Mouse (Mus musculus) thymus, adult 18-20 months (tissue): ENCODE measurements around the gene Npas3.

Experiments
- DNase-seq, 2 experiments: peaks; one replicate each; pipeline ENCODE4 v3.0.0; 2022; ENCODE audit warnings: mixed read lengths in 2 of 2

Gene Npas3

DNA sequence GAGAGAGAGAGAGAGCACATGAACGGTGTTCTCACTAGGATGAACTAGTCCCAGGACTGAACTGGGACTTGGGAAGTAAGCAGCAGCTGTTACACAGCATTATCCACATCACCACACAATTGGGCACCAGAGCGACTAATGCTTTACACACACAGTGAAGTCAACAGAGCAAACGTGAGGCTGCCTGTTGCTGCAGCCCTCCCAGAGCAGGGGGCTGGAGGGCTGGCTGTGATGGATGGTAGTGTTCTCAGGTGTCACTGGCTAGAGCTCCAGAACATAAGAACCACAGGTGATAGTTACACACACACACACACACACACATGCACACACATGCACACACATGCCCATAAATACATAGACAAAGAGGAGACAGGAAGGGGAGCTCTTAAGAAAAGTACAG is 626.7 kb downstream of the Npas3 start:
- DNase-seq = no peak

DNA sequence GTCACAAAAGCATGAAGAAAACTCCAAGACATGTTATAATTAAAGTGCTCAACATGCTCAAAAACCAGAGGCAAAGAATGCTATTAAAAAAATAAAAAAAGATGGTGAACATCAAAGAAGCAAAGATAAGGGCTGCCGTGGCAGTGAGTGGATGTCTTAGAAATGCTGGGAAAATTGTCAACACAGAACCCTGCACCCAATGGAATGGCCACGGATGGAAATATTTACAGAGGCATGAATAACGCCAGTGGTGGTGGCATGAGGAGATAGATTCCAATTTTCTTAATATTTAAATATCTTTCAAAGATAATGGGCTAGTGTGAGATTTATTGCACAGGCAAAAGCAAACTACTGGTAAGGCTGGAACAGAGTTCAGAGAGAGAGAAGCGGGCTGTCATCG is 628.2 kb downstream of the Npas3 start:
- DNase-seq = no peak

DNA sequence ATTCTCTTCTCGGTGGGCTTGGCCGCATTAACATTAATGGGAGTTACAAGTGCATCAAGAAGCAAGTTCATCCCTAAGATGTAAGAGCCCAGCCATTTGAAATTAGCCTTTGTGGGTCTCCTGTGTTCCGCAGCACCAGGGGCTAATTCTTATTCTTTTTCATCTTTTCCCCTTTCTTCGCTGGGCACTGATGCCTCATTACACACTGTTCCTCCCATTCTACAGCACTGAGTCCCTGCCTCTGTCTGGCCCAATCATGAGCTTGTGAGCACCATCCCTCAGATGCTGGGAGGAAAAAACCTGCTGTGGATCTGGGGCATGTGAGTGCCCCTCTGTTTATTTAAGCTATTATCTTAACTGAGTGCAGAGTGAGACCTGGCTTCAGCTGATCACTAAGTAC is 633.2 kb downstream of the Npas3 start:
- DNase-seq = no peak

DNA sequence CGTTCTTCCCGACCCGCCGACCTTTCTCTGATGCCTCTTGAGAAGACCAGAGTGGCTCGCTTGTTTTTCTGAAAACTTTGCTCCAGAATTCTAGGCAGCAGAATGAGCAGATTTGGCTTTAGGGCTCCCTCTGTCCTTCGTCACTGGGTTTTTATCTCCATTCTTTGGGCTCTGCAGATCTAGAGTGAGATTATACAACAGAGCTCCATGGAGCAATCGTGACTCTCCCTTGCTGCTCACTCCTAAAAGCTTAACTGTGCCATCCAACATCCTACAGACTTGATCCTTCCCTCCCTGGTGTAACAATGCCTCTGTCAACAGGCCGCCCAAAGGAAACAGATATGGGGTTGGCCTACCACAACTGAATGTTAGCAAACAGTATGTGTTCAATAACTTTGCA is 634.4 kb downstream of the Npas3 start:
- DNase-seq = no peak

DNA sequence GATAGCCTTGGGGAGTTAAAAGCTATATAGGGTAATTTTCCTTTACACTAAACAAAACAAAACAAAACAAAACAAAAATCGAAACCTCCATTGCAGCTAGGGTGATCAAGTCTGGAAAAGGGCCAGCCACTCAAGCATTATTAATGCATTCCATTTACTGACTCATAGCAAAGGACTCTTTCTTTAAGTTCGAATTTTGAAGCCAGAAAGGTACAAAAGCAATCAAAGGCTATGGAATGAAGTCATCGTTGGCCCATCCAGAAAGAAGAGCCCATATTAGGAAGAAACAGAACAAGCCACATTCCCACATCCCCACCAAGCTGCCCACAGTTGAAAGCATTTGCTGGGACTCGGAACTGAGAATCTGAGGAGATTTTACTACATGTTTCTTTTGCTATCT is 640.1 kb downstream of the Npas3 start:
- DNase-seq = no peak

DNA sequence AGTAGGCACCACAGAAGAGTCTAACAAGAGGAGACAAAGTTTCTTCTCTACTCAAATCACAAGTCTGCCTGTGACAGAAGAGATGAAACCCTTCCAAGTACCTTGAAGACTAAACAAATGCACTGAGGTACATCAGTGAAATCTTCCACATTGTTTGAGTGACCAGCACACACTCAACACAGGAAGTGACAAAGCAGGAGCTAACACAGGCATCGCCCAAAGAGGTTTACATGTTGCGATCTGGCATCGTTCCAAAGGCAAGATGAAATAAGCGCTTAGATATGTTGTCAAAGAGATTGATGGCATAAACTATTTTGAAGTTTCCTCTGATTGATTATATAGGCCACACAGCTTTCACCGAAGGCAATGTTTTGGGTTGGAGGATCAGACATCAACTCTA is 647.4 kb downstream of the Npas3 start:
- no peak for DNase-seq

DNA sequence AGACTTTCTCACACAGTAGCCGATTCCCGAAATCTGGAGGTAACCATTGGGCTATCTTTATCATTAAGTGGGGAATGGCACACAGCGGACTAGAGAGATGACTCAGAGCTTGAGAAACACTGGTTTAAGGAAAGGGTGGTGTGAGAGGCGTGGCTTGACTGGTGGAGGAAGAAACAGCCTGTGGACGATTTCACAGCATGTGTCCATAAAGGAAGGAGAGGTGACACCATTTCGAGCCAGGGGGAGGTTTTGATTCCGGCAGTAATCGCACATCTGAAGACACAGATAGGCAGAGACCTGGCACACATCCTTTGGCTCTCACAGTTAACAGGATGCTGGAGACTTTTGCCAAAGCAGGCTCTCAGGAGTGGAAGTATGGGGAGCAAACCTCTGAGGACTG is 660.3 kb downstream of the Npas3 start:
- no peak for DNase-seq

DNA sequence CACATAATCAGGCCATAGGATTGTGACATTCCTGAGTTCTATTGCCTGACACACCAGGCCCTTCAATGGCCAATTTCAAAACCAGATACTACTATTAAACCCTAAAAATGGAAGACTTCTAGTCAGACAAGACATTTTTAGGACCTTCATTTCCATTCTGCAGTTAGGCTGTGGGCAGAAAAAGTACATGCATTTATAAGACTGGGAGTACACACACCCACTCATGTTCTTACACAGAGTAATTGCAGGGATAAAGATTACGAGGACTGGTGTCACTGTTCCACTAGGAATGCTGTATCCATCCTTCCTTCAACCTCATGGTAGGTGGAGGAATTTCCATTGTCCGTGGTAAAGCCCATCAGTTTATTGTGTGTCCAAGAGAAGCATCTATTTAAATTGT is 661.7 kb downstream of the Npas3 start:
- DNase-seq = no peak

DNA sequence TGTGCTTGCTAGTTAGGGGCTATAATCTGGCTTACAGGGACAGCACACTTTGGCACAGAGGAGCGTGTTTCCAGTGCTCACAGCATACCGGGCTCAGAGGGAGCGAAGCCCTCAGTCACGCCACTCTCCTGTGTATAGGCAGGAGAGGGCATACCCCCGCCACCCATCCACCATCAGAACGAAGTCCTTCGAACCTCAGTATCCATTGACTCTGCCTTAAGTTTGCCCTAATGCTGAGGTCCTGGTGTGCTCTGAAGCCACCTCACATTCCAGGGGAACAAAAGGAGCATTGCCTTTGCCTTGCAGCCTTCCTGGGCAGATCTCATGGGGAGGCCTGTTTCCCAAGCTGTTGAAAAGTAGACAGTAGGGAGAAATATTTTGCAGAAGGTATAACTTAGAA is 673.7 kb downstream of the Npas3 start:
- DNase-seq = no peak

DNA sequence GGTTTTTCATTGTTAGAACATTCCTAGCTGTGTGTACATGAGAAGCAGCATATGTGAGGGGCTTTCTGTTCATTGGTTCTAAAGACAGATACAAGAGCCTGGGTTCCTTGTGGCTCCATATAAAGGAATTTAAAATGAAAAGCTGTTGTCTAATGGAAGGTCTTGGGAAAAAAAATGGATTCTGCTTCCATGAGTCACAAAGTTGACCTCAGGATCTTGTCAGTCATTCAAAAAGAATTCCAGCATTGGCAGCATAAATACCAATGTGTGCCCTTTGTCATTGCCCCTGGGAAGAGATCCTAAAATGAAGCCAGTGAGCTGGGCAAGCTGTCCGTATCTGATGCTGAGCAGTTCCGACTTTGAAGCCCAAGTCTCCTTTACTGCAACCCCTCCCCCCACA is 700.3 kb downstream of the Npas3 start:
- DNase-seq = no peak

DNA sequence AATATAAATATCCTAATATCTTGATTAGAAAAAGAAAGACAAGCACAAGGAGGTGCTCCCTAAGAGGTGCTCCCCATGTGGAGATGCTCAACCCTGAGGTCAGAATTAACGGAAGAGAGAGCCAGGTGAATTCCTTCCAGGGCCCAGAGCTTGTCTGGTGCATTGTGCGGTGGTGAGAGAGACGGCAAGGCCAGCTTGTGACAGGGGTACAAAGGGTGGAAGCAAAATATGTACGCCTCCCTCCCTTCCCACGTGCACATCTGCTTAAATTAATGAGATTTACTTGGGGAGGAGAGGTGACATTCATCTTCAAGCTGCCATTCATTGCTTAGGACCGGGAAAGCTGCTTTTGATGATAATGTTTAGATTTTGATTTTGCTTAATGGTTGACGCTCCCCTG is 713.5 kb downstream of the Npas3 start:
- DNase-seq = no peak

DNA sequence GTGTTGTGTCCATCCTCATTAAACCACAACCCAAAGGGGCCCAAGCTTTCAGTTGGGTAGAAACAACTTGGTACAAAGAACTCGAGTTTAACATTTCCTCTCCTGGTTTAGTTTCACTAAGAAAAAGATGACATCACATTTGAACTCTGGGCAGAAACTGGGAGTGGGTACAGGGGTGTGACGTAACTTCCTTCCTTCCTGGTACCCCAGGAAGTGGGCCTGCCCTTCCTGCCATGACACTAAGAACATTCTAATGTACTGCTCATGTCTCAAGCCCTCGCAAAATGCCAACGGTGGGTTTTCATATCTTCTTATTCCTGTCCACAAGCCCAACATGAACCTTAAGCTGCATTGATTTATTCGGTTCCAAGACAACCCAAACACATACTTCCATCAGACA is 715.1 kb downstream of the Npas3 start:
- no peak for DNase-seq

DNA sequence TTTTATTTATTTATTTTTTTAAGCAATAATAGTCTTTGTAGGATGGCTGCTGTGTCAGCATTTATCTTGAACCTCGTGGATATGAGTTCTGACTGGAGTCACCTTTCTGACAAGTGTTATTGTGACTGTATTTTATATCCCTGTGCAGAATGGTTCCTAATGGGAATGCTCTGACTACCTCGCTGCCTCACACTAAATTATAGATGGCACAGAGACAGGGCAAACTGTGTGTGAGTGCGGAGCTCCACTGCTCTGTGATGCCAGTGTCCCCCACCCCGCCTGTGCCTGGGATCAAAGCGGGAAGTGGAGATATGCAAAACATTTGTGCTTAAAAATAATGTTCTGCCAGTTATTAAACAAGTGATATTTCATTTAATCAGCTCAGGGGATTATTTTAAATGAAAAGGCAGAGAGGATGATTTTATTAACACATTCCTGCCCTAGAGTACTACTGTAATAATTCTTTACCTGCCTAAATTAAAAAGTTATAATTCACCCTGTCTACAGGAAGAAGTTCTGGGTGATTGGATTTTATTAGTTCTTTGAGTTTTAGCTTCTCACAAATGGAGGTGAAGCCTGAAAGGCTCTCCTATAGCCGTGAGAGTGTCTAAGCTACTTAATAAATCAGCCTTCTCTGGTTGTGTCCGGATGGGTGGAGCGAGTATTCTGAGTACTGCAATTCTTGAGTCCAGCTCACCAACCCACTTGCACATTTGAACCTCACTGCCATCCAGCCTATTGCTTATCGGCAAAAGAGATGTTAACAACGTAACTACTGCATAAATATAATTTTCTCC is 721.1 kb downstream of the Npas3 start:
- no peak for DNase-seq

DNA sequence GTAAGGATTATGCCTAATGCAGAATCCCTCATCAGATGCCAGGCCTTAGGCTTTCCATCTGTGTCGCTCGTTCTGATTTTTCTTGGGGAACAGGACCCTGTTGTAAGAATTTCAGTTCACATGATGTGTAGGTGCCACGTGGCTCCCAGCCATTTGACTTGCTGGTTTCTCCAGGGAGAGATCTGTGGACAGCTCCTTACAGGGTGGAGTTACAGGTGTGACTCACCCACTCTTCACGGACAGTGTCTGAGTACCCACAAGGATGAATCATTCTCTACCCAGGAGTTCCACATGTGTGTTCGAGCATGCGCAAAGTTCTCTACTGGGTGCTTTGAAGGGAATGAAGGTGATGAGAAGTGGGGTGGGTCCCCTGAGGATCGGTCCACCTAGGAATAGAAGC is 722.2 kb downstream of the Npas3 start:
- no peak for DNase-seq

DNA sequence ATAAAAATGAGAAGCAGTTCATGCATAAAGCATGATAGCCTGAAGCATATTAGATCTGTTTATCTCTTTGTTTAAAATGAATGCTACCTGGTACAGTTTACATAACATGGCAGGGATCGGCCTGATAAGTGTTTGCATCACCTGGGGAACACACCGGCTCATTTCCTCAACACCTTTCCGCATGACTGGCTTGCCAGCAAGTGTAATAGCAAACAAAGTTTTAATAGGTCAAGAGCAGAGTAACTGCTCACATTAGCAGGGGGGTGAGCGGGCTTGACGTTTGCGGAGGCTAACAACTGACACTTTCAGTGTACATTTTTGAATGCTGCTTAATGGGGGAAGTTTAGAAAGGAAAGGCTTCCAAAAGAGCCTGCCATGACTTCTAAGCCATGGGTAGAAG is 724.9 kb downstream of the Npas3 start:
- no peak for DNase-seq

DNA sequence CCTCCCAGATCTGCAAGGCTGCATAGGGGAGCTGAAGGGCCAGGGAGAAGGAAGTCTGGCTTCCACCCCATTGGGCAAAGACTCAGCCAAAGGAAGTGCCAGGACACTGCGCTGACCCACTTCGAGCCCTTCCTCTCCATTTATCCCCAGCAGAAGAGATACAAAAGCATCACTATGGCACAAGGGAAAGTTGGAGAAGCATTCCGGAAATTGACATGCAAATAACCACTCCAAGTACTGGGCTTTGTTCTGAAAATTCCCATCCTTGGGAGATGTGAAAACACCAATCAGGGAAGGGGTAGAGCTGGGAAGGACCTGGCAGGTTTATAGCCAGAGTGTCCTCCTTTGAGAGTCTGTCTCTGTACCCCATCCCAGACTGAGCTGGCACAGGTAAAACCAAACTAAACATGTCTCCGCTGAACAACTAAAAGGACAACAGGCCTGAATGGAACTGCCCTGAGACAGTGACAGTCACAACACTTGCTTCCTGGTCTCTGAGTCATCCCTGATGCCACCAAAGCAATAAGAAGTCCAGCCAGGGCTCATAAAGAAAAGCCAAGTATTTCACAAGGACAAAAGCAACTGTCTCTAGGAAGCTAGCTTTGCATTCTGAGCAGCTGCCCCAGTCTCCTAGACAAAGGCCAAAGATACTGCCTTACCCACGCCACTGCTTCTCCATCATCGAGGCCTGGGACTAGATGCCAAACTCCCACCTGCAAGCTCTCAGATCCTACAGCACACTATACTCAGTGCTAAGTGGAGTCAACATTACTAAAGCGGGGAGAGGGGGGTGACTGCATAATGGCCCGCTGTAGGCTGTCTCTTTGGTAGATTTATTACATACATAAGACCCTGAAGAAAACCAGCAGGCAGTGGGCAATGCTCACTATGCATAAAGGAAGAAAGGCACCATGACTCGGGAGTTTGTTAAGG is 733.4 kb downstream of the Npas3 start:
- DNase-seq = no peak

DNA sequence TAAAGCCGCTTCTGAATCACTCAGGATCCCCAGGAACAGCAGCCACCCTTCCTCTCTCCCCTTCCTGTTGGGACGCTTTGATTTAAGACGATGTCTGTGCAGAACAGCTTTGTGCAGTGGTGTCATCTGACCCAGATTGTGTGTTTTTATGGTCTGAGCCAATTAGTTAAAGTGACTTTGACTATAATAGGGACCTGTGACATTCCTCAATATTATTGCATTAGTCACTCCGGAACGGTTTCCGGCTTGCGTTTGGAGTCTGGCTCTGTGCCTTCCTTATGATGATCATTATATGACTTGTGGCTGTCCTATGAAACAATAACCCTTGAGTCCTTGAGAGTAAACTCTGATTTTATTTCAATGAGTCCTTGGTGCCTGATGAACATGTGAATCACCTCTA is 735.5 kb downstream of the Npas3 start:
- no peak for DNase-seq

DNA sequence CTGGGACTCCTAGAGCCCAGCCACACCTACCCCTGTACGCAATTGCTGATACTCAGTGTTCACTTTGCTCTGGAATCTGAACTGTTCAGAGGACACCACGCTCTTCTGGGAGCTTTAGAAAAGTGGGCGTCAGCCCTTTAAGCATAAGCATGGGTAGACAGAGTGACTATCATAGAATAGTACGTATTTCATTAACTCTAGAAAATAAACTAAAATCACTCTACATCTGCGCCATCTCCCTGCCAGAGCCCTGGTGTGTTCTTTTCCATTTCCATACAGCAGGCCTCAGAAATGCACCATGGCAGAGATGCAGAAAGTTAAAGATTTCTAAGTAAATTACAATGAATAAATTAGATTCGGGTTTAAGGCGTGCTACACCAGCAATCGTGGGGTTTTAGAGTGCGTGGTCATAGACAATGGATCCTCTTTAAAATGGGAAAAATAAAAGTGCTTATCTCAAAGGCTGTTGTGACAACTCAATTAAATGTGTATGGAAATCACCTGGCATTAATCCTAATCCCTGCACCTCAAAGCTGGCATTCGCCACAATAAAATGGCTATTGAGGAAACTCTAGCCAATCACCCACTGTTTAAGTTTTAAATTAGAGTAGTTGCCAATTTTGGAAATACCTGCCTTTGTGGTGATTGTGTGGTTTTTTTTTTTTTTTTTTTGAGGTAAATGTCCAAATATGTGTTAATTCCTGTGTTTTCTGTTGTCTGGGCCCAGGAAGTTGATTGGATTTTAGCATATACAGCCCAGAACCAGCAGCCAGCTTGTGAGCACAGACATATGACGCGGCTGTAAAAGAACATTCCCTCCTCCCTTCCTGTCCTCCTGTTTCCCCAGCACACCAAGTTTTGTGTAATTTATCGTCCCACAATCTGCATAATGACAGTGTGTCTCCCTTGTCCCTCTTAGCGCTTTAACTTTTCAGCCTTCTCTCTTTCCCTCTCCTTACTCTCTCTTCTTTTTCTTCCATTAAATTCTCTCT is 737.7 kb downstream of the Npas3 start:
- DNase-seq = no peak

DNA sequence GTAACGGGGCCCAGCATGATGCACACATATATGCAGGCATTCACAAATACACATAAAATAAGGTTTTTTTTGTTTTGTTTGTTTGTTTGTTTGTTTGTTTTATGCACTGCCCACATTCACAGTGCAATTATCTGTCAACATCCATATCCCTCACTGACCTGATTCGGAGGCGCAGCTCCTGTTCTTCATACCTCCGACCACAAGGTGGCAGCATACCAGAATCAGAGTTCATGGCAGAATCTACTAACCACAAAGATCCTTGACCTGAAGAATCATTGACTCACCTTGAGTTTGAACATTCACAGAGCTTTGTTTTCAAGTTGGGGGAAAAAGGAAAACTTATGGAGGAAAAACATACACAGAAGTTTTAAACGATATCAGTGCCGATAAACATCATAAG is 743.9 kb downstream of the Npas3 start:
- no peak for DNase-seq

DNA sequence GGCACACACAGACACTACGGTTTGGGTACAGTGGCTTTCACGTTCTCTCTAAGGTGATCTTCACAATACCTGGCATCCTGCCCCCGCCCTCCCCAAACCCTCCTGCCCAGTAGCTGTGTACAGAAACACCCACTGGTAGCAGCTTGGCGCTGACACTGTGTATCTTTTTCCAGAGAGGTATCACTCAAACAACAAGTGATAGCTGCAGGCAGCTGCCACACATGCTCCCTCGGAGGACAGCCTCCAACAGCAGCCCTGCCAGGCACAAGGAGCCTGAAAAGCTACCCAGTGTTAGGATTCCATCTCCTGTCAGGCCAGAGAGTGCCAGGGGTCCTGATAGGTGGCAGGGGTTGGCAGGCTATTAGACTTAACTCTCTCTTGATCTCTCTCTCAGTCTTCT is 747.2 kb downstream of the Npas3 start:
- no peak for DNase-seq

DNA sequence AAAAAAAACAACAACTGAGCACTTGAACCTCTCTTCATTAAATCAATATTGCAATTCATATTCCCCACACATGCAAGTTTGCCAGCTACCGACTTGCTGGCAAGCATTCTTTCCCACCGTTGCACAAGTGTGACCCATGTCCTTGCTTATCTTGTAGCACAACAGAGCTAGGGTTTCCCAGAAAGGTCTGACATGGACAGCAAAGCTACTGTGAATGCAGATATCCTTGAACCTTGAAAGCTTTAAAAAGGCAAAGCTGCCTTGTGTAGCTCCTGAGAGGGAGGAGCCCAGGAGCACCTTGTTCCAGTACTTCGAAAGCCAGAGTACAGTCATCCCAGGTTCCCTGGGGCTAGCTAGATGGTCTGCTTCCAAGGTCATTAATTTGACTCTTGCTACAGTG is 748.7 kb downstream of the Npas3 start:
- no peak for DNase-seq

DNA sequence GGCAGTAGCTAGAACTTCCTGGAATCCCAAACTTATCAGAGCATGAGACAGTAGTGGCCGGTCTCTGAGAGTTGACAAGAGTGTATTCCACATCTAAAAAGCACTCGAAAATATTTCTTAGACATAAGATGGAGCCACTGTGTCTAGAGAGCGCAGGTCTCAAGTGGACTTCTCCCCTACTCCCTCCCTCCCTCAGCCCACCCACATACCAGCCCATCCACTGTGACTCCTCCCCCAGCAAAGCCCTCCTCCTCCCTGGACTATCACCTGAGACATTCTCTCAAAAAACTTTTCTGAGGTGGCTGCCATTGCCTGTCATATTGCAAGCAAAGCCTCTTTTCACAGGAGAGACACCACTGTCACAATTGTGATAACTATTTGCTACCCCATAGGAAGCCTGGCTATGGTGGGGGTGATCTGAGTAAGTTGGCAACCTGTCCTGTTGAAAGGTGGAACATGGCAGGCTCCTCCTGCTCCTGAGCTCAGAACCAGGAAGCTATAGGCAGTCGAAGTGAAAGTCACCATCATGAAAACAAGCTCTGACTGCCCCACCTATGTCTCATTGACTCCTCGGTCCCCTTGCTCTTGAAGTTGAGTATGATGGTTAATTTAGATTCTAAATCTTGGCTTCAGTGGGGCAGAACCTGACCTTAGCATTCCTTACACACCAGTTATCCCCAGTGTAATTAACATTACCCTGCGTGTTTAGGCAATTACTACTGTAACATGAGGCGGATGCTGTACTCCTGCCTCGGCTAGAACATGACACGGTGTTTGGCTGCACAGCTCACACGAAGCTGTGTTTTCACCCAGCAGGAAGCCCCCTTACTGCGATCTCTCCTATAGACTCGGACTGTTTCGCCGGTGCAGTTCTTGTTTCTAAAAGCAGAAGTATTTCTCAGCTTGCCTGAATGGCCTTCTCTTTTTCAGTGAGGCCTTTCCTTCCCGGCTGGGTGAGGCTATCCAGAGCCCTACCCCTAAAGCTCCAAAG is 751.5 kb downstream of the Npas3 start:
- no peak for DNase-seq
